Mouse (Mus musculus) gastrocnemius, postnatal 36 days (tissue): ENCODE data around the gene Ctnna3. TPM values are rescaled to one million over a fixed set of nuclear protein-coding genes. Genes with fewer than 3 reads are reported as not detected.
"Not testable (repeated sequence)": the region's sequence is repeated elsewhere in the genome, so short reads cannot be mapped to it uniquely, and the experiment has no call there.

Source experiments
- DNase-seq, 2 experiments: peaks; one replicate each; pipeline ENCODE4 v3.0.0; 2022
- intact Hi-C: fragments of 180-260 bp; cut with DNase I; formaldehyde crosslinking; loops from one replicate; pipeline ENCODE4 v1.15.1; 2025
- long read RNA-seq, 2 experiments: library from polyadenylated mRNA; stranded (forward); transcript quantifications; one replicate each; pipeline ENCODE4 v2.0.0; 2021
- total RNA-seq, 2 experiments: library from RNA; stranded (reverse); gene quantifications; 2 replicates each; pipeline ENCODE4 v1.2.3; 2021

Gene Ctnna3
- total RNA-seq: 10 to 100 TPM; 17.1 to 18.3 TPM
- long read RNA-seq, experiment 1, partial matches to known transcripts: 1 of 7 reads
- long read RNA-seq, experiment 1, other reads (novel, unspliced or antisense): 6 of 7 reads
- long read RNA-seq, experiment 2, partial matches to known transcripts: 0 of 5 reads
- long read RNA-seq, experiment 2, other reads (novel, unspliced or antisense): 5 of 5 reads

DNA sequence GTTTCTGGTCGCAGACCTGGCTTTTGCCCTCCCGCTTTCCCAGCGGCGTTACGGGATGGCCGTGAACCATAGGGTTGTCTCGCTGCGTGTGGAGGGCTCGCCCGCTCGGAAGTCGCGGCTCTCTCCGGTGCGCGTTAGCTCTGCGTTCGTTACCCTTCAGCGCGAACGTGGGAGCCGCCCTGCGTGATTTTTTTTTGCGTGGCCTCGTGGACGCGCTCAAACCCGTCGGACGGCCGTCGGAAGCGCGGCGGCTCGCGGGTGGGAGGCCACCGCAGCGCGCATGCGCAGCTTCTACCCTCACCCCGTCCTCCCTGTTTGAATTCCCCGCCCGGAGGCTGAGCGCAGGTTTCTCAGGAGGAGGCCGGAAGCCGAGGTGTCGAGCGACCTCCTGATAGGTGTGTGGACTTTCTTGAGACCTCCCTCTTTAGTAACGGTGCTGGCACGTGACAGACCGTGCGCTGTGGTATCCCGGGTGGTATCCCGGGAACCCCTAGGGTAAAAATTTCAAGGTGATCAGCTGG lies at the start of gene Ctnna3:
Gene Ctnna3, plus strand, starts transcription at position 314 of the 521 bp plus-strand sequence.
- DNase-seq: peak; percentile 76 to 78
- intact Hi-C loops: loop anchor here (5.0 kb wide), 1 partner anchor 47 kb away; no protein-coding TSS in a partner anchor

DNA sequence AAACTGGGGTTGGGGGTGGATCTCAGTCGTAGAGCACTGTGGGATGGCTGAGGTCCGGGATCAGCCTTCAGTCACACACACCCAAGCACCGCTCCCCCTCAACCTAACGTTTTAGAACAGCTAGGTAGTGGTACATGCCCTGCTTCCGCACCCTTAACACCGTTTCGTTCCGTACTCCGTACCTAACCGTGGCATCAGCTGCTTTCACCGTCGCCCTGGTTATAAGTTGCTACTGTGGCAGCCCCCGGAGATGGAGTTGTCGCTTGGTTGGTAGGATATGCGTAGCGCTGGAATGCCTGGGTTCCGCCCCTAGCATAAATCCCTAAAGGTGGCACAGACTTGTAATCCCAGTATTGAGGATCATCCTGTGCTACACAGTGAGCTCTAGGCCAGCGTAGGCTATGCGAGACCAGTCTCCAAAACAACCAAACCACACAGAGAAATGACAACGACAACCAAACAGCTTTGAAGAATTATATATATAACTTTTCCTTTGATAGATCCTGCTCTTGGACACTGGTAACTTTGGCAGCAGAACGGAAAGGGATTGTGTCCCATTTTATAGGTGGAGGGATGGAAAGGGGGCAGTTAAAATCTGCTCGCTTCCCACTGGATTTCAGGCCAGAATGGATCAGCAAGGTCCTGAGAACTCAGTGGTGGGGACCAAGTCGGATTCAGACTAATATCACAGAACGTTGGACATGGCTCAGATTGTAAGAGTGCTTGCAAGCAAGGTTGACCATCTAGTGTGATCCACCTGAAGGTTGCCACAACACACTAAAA lies 48.2 kb upstream of the Ctnna3 start, which contains the start of gene Sirt1:
Gene Sirt1, minus strand, starts transcription at position 207 of the 783 bp plus-strand sequence.
- no peak for DNase-seq
- intact Hi-C loops: no loop called here

DNA sequence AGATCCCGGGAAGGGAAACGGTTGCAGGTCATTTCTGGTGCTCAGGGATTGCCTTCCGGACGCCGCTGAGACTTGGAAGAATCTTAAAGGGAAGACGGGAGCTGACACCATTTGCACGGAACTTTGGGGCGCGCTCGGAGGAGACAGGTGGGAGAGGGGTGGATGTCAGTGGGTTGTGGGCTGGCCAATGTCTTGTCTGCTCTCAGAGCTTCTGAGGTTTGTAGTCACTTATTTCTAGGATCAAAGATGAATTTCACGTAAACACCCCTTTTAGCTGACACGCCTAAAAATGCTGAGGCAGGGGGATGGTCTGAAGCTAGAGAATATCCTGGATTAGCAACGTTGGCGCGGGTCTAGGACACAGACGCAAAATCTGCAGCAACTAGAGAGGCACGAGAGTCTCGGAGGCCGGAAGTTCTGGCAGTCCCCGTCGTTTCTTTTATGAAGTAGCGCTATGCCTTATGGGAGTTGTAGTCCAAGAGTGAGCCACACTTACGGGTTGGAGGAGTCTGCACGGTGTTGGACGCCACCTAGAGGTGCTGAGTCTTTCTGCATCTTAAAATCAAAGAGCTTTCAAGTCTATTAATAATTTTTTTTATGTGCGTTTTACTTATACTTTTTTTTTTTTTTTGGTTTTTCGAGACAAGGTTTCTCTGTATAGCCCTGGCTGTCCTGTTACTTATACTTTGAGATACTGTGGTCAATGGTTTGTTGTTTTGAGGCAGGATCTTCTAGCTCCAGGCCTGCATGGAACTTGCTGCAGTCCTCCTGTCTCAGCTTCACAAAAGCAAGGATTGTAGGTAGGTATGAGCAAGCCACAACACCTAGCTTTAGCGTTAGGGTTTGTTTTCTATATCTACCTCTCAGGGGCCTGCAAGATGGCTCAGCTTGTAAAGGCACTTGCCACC lies 47.3 kb upstream of the Ctnna3 start, which contains the start of gene Dnajc12:
Gene Dnajc12, plus strand, starts transcription at position 72 of the 908 bp plus-strand sequence.
- intact Hi-C loops: no loop called here
- DNase-seq: peak; percentile 45 to 66

DNA sequence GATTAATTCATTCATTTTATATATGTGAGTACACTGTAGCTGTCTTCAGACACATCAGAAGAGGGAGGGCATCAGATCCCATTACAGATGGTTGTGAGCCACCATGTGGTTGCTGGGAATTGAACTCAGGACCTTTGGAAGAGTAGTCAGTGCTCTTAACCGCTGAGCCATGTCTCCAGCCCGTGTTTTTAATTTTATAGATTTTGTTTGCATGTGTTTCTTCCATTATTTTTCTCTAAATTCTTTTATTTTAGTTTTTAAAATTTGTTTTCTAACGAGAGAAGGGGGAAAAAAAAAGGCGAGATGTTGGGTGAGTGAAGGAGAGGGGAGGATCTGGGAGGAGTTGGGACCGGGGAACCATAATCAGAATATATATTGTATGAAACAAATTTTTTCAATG lies 44.0 kb upstream of the Ctnna3 start:
- DNase-seq, intact Hi-C loops: not testable (repeated sequence)

DNA sequence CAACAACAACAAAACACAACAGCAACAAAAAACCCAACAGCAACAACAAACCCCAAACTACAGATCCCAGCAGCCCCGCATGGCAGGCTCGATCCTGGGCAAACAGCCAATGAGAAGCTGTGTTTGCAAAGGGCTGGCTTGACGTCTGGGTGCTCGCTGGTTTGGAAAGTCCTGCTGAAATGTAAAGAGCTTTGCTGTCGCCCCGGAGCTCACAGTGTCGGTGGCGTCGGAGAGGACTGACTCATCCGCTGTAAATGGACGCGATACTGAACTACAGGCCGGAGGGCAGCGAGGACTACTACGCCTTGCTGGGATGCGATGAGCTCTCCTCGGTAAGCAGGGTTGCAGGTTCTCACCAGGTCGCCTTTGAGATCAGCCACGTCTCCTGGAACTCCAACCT lies 43.5 kb upstream of the Ctnna3 start:
- DNase-seq: peak; percentile 57 to 72
- intact Hi-C loops: no loop called here

DNA sequence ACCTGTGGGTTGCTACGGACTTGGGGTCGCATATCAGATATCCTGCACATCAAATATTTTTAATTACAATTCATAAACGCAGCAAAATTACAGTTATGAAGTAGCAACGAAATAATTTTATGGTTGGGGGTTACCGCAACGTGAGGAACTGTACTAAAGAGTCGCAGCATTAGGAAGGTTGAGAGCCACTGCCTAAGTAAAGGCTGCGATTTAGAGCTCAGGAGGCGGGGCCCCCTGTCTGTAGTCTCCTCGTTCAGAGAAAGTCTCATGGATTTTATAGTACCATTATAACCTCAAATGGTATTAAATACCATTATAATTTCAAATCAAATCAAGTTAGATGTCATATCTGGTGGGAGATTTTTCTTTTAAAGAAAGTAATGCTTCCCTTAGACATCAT lies 42.9 kb upstream of the Ctnna3 start:
- intact Hi-C loops: no loop called here
- DNase-seq: no peak

DNA sequence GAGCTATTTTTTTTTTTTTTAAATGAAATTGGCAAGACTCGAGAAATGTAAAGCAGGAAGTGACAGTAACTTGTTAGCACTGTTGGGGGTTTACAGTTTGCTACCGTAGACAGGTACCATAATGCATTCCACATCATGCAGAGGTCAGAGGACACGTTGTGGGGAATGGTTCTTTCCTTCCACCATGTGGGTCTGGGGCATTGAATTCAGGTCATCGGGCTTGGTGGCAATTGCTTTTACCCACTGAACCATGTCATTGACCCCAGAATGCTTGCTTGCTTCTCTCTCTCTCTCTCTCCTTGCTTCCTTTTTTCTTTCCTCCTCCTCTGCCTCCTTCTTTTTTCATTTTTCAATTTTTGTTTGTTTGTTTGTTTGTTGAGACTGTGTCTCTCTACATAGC lies 41.0 kb upstream of the Ctnna3 start:
- intact Hi-C loops: no loop called here
- no peak for DNase-seq

DNA sequence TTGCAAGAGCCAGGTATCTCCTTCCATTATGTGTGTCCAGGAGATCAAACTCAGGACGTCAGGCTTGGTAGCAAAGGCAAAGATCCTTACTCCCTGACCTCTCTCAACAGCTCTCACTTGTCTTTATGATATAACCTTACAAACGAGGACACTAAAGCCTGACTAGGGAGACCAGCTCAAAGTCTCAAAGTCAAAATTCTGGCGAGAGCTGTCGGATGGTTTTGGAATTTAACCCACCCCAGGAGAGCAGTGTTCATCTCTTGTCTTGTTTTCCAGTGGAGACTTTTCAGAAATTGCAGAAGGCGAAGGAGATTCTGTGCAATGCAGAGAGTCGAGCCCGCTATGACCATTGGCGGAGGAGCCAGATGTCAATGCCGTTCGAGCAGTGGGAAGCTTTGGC lies 32.9 kb upstream of the Ctnna3 start:
- intact Hi-C loops: no loop called here
- DNase-seq: no peak

DNA sequence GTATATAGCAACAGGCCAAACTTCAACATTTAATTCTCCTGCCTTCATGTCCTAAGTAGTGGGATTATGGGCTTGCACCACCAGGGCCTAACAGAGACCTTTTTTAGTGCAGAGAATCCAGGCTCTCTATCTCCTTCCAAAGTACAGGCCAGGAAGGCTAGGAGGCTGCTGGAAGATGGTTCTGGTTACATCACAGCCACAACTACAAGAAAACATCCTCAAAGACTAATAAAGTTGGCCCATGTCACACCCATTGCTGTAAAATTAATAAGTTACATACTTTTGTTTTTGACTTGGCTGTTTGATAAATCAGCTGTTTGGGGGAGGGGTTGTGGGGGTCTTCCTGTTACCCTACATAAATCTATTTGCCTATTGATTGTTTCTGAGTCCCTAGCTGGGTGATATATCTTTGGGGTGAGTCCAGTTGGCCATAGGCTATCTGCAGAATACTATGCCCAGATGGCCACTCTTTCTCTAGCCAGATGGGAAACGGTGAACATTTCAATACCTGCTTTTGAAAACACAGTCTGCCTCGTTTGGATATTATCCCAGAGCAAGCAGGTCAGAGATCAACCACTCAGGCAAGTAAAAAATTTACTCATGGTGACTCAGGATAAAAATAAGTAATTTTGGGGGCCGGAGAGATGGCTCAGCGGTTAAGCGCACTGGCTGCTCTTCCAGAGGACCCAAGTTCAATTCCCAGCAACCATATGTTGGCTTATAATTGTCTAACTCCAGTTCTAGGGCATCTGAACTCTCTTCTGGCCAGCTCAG lies 27.0 kb upstream of the Ctnna3 start:
- DNase-seq: no peak
- intact Hi-C loops: no loop called here

DNA sequence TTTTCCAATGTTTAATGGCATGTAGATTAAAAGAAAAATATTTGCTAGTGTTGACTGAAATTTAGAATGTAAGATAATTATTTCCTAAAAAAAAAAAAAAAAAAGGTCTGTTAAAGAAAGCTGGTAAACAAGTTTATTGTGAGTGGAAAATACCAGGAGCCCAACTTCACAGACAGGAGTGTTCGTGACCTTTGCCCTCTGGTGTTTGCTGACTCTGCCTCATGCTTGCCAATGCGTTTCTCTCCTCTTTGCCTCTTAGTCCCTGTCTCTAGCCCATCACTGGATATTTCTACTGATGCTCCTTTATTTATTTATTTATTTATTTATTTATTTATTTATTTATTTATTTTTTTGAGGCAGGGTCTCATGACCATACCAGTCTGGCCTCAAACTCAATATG lies 26.3 kb upstream of the Ctnna3 start:
- intact Hi-C loops: no loop called here
- no peak for DNase-seq

DNA sequence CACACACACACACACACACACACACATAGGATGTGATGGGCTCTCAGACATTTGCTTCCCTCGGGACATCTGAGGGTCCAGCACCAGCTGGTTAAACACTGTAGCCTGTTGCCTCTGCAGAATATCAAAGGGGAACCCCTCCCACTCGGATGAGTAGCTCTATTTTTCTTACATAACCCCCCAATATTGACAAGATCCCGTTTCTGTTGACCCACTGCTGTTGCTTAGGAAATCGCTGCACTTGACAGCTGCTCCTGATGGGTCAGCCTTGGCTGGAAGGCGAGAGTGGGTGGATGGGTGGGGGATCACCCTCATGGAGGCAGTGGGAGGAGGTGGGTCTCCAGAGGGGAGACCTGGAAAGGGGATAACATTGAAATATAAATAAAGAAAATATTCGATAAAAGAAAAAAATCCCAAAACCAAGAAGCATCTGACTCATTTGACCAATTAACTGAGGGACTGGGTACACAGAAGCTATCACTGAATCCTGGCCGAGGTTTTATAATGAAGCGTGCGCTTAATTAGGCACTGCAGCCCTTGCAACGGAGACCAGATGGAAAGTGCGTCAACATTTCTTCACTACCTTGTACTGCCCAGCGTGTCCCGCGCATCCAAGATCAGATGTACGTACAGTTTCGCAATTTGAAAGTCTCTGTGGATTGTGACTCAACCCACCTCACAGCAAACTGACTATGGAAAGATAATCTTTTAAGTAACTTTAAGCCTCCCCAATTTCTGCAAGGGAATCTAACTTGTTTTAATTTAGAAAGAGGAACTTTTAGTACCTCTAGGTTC lies 19.5 kb upstream of the Ctnna3 start:
- no peak for DNase-seq
- intact Hi-C loops: no loop called here

DNA sequence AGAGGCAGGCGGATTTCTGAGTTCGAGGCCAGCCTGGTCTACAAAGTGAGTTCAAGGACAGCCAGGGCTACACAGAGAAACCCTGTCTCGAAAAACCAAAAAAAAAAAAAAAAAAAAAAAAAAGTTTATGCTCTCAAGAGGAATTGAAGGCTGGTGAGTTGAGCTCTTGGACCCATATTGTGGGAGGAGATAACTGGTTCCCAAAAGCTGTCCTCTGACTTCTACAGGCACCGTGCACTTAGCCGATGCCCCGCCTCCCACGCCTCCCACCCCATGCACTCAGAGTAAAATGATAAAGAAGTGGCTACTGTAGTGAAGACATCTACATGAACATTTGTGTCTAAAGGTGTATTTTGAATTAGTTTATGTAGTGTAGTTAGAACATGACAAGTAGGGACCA lies 18.2 kb upstream of the Ctnna3 start:
- DNase-seq, intact Hi-C loops: not testable (repeated sequence)

DNA sequence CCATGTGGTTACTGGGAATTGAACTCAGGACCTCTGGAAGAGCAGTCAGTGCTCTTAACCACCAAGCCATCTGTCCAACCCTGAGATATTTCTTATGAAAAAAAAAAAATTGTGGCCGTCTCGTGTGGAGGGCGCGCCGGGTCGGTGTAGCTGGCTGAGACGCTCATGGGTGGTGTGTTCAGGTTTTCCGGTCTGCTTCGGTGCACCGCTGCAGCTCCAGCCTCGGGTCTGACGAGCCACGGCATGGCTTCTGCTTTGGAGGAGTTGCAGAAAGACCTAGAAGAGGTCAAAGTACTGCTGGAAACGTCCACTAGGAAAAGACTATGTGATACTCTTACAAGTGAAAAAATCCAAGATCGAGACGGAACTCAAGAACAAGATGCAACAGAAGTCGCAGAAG lies 17.1 kb upstream of the Ctnna3 start:
- intact Hi-C loops: no loop called here
- no peak for DNase-seq

DNA sequence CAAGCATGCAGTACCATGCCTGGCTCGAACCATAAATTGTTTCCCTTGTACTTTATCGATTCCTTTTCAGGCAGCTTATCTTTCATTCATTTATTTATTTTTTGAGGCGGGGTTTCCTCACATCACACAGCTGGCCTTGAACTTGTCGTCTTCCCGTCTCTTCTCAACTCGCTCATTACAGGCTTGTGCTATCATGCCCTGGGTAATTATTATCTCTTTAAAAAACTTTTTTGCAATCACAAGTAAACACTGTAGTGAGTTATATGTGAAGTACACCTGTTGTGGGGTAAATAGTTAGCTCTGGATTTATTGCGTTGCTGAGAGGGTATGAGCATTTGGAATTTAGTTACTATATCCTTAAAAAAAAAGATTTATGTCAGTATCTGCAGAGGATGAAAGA lies 14.6 kb upstream of the Ctnna3 start:
- intact Hi-C loops: no loop called here
- no peak for DNase-seq

DNA sequence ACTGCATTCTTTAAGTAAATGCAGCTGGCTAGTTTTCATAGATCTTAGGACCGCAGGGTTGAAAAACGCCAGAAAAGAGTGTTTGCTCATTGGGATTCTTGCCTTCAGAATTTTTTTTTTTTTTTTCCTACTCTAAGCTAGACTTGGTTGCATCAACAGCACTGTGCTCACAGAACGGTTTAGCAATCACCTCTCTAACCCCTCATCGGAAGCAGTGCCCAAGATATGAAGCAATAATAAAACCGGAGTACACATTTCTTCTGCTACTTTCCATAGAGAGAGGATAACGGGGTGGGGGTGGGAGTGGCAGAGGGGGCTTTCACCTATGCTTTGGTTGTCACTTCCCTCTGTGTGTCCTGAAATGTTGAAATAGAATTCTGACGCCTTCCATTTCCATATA lies 14.0 kb upstream of the Ctnna3 start:
- DNase-seq: no peak
- intact Hi-C loops: no loop called here

DNA sequence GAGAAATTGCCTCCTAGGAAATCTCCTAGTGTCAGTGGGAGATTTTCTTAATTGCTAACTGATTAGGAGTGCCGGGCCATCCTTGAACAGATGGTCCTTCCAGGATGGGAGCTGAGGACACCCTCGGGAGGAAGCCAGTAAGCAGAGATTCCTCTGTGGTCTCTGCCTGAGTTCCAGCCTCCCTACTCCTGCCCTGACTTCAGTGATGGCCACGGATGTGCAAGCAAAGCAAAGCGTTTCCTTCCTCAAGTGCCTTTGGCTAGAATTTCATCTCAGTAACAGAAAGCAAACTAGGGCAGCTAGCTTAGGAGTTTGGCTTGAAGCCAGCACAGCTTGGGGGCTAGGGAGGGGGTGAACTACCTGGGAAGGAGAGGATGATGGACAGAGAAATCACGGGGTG lies 12.8 kb upstream of the Ctnna3 start:
- no peak for DNase-seq
- intact Hi-C loops: no loop called here

DNA sequence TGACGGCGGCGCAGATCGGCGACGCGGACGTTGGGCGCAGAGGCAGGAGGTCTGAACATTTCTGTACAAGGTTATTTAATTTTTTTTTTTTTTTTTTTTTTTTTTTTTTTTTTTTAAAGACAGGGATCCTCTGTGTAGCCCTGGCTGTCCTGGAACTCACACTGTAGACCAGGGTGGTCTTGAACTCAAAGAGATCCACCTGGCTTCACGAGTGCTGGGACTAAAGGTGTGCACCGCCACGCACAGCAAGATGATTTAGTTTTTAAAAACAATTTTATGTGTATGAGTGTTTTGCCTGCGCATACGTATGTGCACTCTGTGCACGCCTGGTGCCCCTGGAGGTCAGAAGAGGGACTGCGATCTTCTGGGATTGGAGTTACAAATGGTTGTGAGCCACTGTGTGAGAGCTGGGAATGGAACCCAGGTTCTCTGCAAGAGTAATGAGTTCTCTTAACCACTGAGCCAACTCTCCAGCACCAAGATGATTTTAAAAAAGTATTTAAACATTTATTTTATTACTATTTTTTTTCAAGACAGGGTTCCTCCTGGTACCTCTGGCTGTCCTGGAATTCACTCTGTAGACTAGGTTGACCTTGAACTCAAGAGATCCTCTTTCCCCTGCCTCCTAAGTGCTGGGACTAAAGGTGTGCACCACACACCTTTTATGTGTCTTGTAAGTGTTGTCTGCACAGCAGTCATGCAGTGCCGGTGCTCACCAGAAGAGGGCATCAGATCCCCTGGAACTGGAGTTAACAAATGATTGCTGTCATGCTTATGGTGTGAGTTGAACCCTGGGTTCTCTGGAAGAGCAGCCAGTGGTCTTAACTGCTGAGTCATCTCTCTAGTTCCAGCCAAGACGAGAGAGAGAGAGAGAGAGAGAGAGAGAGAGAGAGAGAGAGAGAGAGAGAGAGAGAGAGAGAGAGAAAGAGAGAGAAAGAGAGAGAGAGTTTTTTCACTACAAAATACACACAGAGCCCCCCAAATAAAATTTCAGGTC lies 7.9 kb upstream of the Ctnna3 start, which contains the start of gene Gm7075:
Gene Gm7075, minus strand, starts transcription at position 51 of the 997 bp plus-strand sequence.
- peak in 1 of 2 experiments; percentile 28 for DNase-seq
- intact Hi-C loops: loop anchor here (5.0 kb wide), 1 partner anchor 150 kb away; no protein-coding TSS in a partner anchor

DNA sequence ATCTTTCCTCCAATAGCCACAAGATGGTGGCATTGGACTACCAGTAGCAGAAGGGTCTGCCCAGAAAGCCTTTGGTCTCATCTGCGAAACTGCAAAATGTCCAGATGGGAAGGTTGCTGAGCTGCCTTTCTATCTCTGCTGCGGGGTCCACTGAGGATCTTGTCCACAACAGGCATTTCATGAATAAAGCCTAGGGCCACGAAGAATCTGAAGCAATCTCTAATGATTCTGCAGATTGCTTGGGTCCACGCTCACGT lies 7.2 kb upstream of the Ctnna3 start:
- intact Hi-C loops: loop anchor here (5.0 kb wide), 1 partner anchor 150 kb away; no protein-coding TSS in a partner anchor
- DNase-seq: no peak
